Comparison of ENCODE assay signal across 18 mouse cellular contexts in the genomic region with DNA sequence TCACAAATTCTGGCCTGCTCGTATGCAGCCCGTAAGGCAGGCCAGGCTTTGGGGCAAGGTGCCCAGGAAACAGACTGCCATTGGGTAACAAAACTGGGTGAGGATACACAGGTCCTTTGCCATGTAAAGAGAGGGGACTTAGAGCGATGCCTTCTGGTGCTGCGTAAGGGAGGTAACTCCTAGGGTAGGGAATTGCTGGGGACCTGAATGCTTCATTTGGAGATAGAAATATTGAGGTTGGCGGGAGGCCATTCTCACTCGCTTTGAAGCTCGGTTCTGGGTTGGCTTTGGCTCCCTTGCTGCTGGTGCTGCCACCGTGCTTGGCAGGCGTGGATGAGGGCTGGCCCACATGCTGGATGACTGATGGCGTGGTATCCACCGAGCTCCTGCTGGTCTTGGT.
DNase-seq lines count a peak whose midpoint lies in the region; ATAC-seq and TF ChIP-seq lines count a peak whose summit lies in the region.
"Had no signal": no experiment of that assay in that cellular context is flagged by ENCODE, and none has a peak within 500 bp of the region (broad histone marks: within the 10 kb centered on the region; RNA-seq: fewer than 3 reads in every experiment).

No protein-coding gene starts in this region.

- no peaks in the 10 kb centered on the region for H3K9me3 ChIP-seq in G1E (replicated peaks)
- H3K9me3 ChIP-seq: forebrain, embryonic 12.5 days; heart, embryonic 12.5 days; liver, embryonic 12.5 days; midbrain, embryonic 13.5 days had no signal

- TF ChIP-seq CTCF in G1E (IDR thresholded peaks at IDR 0.05; ENCODE audit: low read depth, low read length) = no peak
- no peak for TF ChIP-seq CTCF in brain, embryonic 14.5 days (IDR thresholded peaks at IDR 0.05; ENCODE audit: borderline replicate concordance, extremely low read depth, insufficient read depth, insufficient read length)

- H3K27me3 ChIP-seq in G1E (ENCODE audit: insufficient read depth, low read length) = no peaks in the 10 kb centered on the region

- peaks cover 75% of the 10 kb centered on the region for H3K4me1 ChIP-seq in G1E (ENCODE audit: insufficient read depth, low read depth, low read length)

- TF ChIP-seq POLR2A in brain, embryonic 14.5 days (IDR thresholded peaks at IDR 0.05; ENCODE audit: borderline replicate concordance, extremely low read depth, insufficient read depth, insufficient read length, poor library complexity, severe bottlenecking) = no peak

- H3K36me3 ChIP-seq in G1E (replicated peaks) = peaks cover 93% of the 10 kb centered on the region

- peak; percentile 44 to 62 for DNase-seq in layer of hippocampus, postnatal 10 days (ENCODE audit: low spot score in 2 of 2)
- DNase-seq in layer of hippocampus, postnatal 25 days (ENCODE audit: extremely low spot score in 1 of 2, low spot score in 1 of 2) = no peak
- no peak for DNase-seq in G1E (ENCODE audit: low spot score)
- DNase-seq in brain, embryonic 14.5 days (ENCODE audit: low read depth) = peak; percentile 50
- DNase-seq in cerebellum, postnatal 10 days = peak; percentile 65 to 79
- no peak for DNase-seq in yolk sac, embryonic 10.5 days (ENCODE audit: low spot score)
- DNase-seq: adrenal gland, adult 8-10 months; gastrocnemius, adult 2 months; kidney, adult 2 months; kidney, postnatal 14 days; lung, embryonic 14.5 days; thymus, adult 18-20 months had no signal

- no peak for ATAC-seq in G1E (ENCODE audit: extremely low read depth, insufficient number of reproducible peaks, low FRiP score, poor library complexity, severe bottlenecking)
- no peak for ATAC-seq in monocyte, adult 5-6 weeks (replicated peaks; ENCODE audit: insufficient number of reproducible peaks, low FRiP score, low TSS enrichment, poor library complexity, severe bottlenecking)
- ATAC-seq: hindbrain, postnatal 0 days; liver, embryonic 12.5 days; midbrain, embryonic 13.5 days had no signal

- peak overlapping the region; percentile 16; the same call in 1 of the 2 replicates for H3K4me3 ChIP-seq in G1E (ENCODE audit: low read depth, low read length)
- H3K4me3 ChIP-seq: forebrain, embryonic 12.5 days; gastrocnemius, adult 2 months; heart, embryonic 12.5 days; liver, embryonic 12.5 days; midbrain, embryonic 13.5 days had no signal

Comparison
In these comparisons a context has a peak if more than half of its experiments do, and no peak if none do; other contexts are left out.
1. DNase-seq: peak in layer of hippocampus, postnatal 10 days (2 of 2), brain, embryonic 14.5 days (single experiment) and cerebellum, postnatal 10 days (2 of 2); none in layer of hippocampus, postnatal 25 days (0 of 2), G1E (single experiment) and yolk sac, embryonic 10.5 days (single experiment).